Mouse (Mus musculus): ENCODE measurements around the gene Tsg101. TPM values are rescaled to one million over a fixed set of nuclear protein-coding genes. Genes with fewer than 3 reads are reported as not detected.

Tsg101 gene
- polyA plus RNA-seq, 1 experiment from 2014 or later: 174 TPM

DNA sequence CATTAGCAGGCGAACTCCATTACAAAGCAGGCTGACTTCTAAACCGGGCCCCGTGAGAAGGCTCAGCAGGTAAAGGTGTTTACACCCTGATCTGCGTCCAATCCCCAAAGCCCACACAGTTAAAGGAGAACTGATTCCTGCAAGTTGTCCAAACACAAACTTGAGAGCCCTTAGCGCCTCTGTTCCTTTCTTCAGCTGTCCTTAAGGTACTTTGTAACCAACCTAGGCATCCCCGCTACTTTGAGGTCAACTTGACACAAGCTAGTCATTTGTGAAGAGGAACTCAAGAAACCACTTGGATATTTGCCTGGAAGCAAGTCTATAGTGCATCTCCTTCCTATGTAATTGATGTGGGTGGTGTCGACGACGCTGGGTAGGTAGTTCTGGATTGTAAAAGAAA, 62.3 kb downstream of the Tsg101 start:
- Histone ChIP-seq H3K9ac (ENCODE audit: low read depth, low read length) (no peak overlapping the region), H3K4me2 (ENCODE audit: low read depth, low read length) (no peak overlapping the region), H3K4me3 (ENCODE audit: low read depth, low read length) (no peak overlapping the region), H3K27me3 (replicated peaks; ENCODE audit: control insufficient read depth, insufficient read depth, low read length) (no peaks in the 10 kb centered on the region), H3K27ac (replicated peaks; ENCODE audit: low read depth, low read length) (no peak overlapping the region), H3K9me3 (ENCODE audit: control insufficient read depth, low read length) (no peaks in the 10 kb centered on the region), H3K4me1 (ENCODE audit: control insufficient read depth, insufficient read depth, low read length) (no peaks in the 10 kb centered on the region), H3K36me3 (ENCODE audit: control insufficient read depth, insufficient read depth, low read length) (peaks cover 39% of the 10 kb centered on the region)
- DNase-seq (ENCODE audit: low spot score) (no peak), ATAC-seq (ENCODE audit: low read depth) (no peak)
- 74% methylated on average over 9 of the region's 9 CpGs for WGBS

DNA sequence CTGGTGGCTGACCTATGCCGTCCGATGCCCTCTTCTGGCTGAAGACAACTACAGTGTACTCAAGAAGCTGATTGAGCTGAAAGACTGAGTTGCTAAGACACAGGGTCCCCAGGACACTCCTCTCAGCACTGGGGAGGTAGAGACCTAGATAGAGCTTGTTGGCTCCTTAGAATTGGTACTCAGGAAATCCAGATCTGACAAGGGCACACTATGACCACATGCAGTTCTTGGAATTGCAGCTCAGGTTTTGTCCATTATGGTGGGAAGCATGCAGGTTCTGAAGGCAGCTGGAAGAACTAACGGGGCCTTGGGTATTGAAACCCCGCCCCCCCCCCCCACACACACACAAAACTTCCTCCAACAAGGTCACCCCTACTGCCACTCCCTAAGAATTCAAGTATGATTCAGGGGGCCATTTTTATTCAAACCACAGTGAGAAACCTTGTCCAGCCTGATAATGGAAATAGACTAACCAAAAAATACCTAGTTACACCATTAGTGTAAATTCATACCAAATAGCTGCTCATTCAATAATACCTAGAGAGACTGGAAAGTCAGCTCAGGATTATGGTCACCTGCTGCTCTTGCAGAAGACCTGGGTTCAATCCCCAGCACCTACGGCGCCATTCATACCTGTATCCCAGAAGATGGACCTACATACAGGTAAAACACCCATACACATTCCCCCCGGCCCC, 63.8 kb downstream of the Tsg101 start:
- no peak for DNase-seq (ENCODE audit: low spot score)
- ATAC-seq (ENCODE audit: low read depth): no peak
- no peak overlapping the region for H3K4me2 ChIP-seq (ENCODE audit: low read depth, low read length)
- H3K9ac ChIP-seq (ENCODE audit: low read depth, low read length): no peak overlapping the region
- 68% methylated on average over 7 of the region's 7 CpGs for WGBS
- H3K4me3 ChIP-seq (ENCODE audit: low read depth, low read length): no peak overlapping the region
- H3K36me3 ChIP-seq (ENCODE audit: control insufficient read depth, insufficient read depth, low read length): peaks cover 53% of the 10 kb centered on the region
- no peaks in the 10 kb centered on the region for H3K4me1 ChIP-seq (ENCODE audit: control insufficient read depth, insufficient read depth, low read length)
- H3K9me3 ChIP-seq (ENCODE audit: control insufficient read depth, low read length): no peaks in the 10 kb centered on the region
- H3K27ac ChIP-seq (replicated peaks; ENCODE audit: low read depth, low read length): no peak overlapping the region
- H3K27me3 ChIP-seq (replicated peaks; ENCODE audit: control insufficient read depth, insufficient read depth, low read length): no peaks in the 10 kb centered on the region

DNA sequence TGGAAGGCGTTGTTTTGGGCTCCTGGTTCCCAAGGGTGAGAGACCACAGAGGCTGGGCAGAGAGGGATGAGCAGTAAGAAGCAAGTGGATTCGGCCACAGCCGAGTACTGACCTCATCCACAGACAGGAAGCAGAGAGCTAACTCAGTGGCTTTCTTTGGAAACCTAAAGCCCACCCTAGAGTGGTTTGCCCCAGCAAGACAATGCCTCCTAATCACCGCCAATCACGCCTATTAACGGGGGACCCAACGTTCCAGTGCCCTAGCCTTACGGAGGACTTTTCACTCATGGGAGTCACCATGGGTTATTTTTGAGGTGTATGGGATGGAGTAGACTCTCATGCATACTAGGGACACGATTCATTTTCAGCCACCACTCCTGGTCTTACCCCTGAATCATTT, 66.4 kb downstream of the Tsg101 start:
- Histone ChIP-seq H3K4me2 (ENCODE audit: low read depth, low read length) (no peak overlapping the region), H3K27me3 (replicated peaks; ENCODE audit: control insufficient read depth, insufficient read depth, low read length) (no peaks in the 10 kb centered on the region), H3K4me1 (ENCODE audit: control insufficient read depth, insufficient read depth, low read length) (no peaks in the 10 kb centered on the region), H3K9ac (ENCODE audit: low read depth, low read length) (no peak overlapping the region), H3K36me3 (ENCODE audit: control insufficient read depth, insufficient read depth, low read length) (peaks cover 80% of the 10 kb centered on the region), H3K4me3 (ENCODE audit: low read depth, low read length) (no peak overlapping the region), H3K9me3 (ENCODE audit: control insufficient read depth, low read length) (no peaks in the 10 kb centered on the region), H3K27ac (replicated peaks; ENCODE audit: low read depth, low read length) (no peak overlapping the region)
- no peak for DNase-seq (ENCODE audit: low spot score)
- 91% methylated on average over 9 of the region's 9 CpGs for WGBS
- ATAC-seq (ENCODE audit: low read depth): no peak

DNA sequence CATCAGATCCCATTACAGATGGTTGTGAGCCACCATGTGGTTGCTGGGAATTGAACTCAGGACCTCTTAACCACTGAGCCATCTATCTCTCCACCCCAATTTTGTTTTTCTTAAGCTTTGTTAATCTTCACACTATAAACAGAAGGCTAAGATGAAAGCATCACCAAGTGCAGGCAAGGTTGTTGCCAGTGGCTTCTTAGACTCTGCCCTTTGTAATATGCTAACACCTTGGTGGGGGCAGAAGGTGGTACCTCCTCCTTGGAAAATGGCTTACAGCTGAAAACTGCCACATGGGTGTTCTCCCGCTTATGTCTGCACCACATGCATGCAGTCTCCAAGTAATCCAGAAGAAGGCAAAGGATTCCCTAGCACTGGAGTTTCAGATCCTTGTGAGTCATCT, 67.1 kb downstream of the Tsg101 start:
- Histone ChIP-seq H3K9ac (ENCODE audit: low read depth, low read length) (no peak overlapping the region), H3K4me2 (ENCODE audit: low read depth, low read length) (no peak overlapping the region), H3K27me3 (replicated peaks; ENCODE audit: control insufficient read depth, insufficient read depth, low read length) (no peaks in the 10 kb centered on the region), H3K36me3 (ENCODE audit: control insufficient read depth, insufficient read depth, low read length) (peaks cover 86% of the 10 kb centered on the region), H3K27ac (replicated peaks; ENCODE audit: low read depth, low read length) (no peak overlapping the region), H3K4me3 (ENCODE audit: low read depth, low read length) (no peak overlapping the region), H3K9me3 (ENCODE audit: control insufficient read depth, low read length) (no peaks in the 10 kb centered on the region), H3K4me1 (ENCODE audit: control insufficient read depth, insufficient read depth, low read length) (no peaks in the 10 kb centered on the region)
- DNase-seq (ENCODE audit: low spot score): no peak
- WGBS: 96% methylated on average over 1 of the region's 1 CpGs
- no peak for ATAC-seq (ENCODE audit: low read depth)

DNA sequence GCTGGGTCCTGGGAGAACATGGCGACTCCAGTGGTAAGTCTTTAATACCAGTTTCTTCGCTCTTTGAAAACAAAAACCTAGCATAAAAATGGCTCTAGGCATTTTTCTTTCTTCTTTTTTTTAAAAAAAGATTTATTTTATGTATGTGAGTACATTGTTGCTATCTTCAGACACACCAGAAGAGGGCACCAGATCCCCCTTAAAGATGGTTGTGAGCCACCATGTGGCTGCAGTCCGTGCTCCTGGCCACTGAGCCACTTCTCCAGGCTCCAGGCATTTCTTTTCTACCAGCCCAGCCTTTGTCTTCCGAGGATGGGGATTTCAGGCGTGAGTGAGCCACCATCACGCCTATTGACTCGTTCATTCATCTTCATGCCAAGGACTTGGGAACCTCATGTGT, 68.7 kb downstream of the Tsg101 start:
- no peak overlapping the region for H3K4me2 ChIP-seq (ENCODE audit: low read depth, low read length)
- no peak overlapping the region for H3K27ac ChIP-seq (replicated peaks; ENCODE audit: low read depth, low read length)
- H3K4me3 ChIP-seq (ENCODE audit: low read depth, low read length): no peak overlapping the region
- no peaks in the 10 kb centered on the region for H3K4me1 ChIP-seq (ENCODE audit: control insufficient read depth, insufficient read depth, low read length)
- no peaks in the 10 kb centered on the region for H3K27me3 ChIP-seq (replicated peaks; ENCODE audit: control insufficient read depth, insufficient read depth, low read length)
- WGBS: 78% methylated on average over 7 of the region's 7 CpGs
- H3K9ac ChIP-seq (ENCODE audit: low read depth, low read length): no peak overlapping the region
- DNase-seq (ENCODE audit: low spot score) (no peak), ATAC-seq (ENCODE audit: low read depth) (no peak)
- no peaks in the 10 kb centered on the region for H3K9me3 ChIP-seq (ENCODE audit: control insufficient read depth, low read length)
- peaks cover 87% of the 10 kb centered on the region for H3K36me3 ChIP-seq (ENCODE audit: control insufficient read depth, insufficient read depth, low read length)

DNA sequence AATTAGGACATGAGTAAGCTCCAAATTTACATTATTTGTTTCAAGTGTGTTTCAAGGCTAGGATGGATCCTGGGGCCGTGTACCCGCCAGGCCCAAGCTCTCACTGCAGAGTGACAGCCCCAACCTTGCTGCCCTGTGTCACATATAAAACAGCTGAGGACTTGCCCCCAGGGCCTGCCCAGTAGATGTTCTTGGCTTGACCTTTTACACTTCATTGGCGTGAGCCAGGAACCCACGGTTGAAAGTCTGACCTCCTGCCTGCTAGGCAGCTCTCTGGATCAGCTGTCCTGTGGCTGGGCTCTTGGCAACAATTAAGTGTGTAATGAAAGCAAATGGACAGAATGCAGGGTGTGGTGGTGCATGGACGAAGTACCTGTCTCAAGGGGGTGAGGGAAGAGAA, 70.5 kb downstream of the Tsg101 start:
- Histone ChIP-seq H3K4me1 (ENCODE audit: control insufficient read depth, insufficient read depth, low read length) (peaks cover 7% of the 10 kb centered on the region), H3K9ac (ENCODE audit: low read depth, low read length) (no peak overlapping the region), H3K27ac (replicated peaks; ENCODE audit: low read depth, low read length) (no peak overlapping the region), H3K4me2 (ENCODE audit: low read depth, low read length) (no peak overlapping the region), H3K4me3 (ENCODE audit: low read depth, low read length) (no peak overlapping the region), H3K36me3 (ENCODE audit: control insufficient read depth, insufficient read depth, low read length) (peaks cover 70% of the 10 kb centered on the region), H3K9me3 (ENCODE audit: control insufficient read depth, low read length) (no peaks in the 10 kb centered on the region), H3K27me3 (replicated peaks; ENCODE audit: control insufficient read depth, insufficient read depth, low read length) (no peaks in the 10 kb centered on the region)
- ATAC-seq (ENCODE audit: low read depth): no peak
- WGBS: 72% methylated on average over 5 of the region's 5 CpGs
- no peak for DNase-seq (ENCODE audit: low spot score)

DNA sequence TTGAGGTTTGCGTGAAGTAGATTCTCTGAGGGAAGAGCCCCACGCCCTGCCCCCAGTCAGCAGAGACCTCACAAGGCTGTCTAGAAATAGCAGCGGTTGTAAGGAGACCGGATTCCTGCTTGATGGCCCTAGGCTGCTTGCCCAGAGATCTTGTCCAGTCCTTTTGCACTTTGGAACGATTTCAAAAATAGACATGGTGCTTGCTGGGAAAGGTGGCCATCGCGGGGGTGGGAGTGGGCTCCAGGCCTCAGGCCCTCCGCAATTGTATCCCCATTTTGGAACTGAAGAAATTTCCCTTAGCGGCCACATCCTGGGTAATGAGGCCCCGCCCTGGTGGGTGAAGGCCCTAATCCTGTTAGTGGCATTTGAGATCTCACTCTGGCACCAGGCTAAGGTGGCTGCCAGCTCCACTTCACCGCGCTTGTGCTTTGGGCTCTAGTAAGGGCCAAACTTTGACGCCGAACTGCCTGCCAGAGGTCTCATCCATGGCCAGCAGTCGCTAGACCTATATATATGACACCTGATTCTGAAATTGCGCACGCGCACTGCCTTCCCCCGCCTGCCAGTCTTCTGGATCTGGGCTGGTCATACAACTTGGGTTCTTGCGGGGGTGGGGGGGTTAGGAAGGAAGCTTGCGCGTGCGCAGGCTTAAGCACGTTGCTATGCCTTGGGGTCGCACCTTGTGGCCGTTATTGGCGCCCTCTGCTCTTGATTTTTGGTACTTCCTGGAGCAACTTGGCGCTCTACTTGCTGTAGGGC, 73.1 kb downstream of the Tsg101 start:
- Histone ChIP-seq H3K27me3 (replicated peaks; ENCODE audit: control insufficient read depth, insufficient read depth, low read length) (no peaks in the 10 kb centered on the region), H3K36me3 (ENCODE audit: control insufficient read depth, insufficient read depth, low read length) (peaks cover 44% of the 10 kb centered on the region), H3K9me3 (ENCODE audit: control insufficient read depth, low read length) (no peaks in the 10 kb centered on the region), H3K9ac (ENCODE audit: low read depth, low read length) (peak overlapping the region; percentile 97), H3K4me2 (ENCODE audit: low read depth, low read length) (peak overlapping the region; percentile 86), H3K4me3 (ENCODE audit: low read depth, low read length) (peak overlapping the region; percentile 87), H3K4me1 (ENCODE audit: control insufficient read depth, insufficient read depth, low read length) (peaks cover 7% of the 10 kb centered on the region), H3K27ac (replicated peaks; ENCODE audit: low read depth, low read length) (peak overlapping the region; percentile 98)
- under 1% methylated on average over 28 of the region's 28 CpGs for WGBS
- ATAC-seq (ENCODE audit: low read depth) (peak; percentile 42), DNase-seq (ENCODE audit: low spot score) (peak; percentile 89)

DNA sequence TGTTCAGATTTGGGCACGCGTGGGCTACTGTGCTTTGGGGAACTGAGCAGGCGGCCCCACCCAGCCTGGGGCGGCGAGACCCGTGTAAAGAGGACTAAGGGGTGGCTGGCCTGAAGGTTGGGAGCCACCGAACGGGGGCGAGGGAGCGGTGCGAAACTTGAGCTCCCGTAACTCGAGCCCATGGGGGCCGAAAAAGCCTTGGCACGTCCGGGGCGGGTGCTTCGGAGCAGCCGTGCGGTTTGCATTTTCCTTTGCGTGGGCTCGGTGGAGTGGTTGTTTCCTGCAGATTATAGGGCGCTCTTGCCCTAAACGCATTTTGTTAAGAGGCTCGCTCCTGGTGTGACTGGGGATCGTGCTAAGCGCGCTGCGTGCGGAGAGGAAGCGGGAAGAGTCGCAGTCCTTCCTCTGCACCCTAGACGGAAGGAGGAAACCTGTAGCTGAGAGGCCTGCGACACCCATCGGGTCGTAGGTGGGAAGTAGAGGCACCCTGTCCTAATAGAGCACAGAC, 73.7 kb downstream of the Tsg101 start:
- Histone ChIP-seq H3K27ac (replicated peaks; ENCODE audit: low read depth, low read length) (peak overlapping the region; percentile 98), H3K4me1 (ENCODE audit: control insufficient read depth, insufficient read depth, low read length) (peaks cover 7% of the 10 kb centered on the region), H3K9ac (ENCODE audit: low read depth, low read length) (peak overlapping the region; percentile 97), H3K9me3 (ENCODE audit: control insufficient read depth, low read length) (no peaks in the 10 kb centered on the region), H3K4me2 (ENCODE audit: low read depth, low read length) (peak overlapping the region; percentile 86), H3K27me3 (replicated peaks; ENCODE audit: control insufficient read depth, insufficient read depth, low read length) (no peaks in the 10 kb centered on the region), H3K4me3 (ENCODE audit: low read depth, low read length) (peak overlapping the region; percentile 87), H3K36me3 (ENCODE audit: control insufficient read depth, insufficient read depth, low read length) (peaks cover 37% of the 10 kb centered on the region)
- ATAC-seq (ENCODE audit: low read depth): no peak; the same call in 1 of the 2 replicates
- peak; percentile 78 for DNase-seq (ENCODE audit: low spot score)
- WGBS: under 1% methylated on average over 32 of the region's 36 CpGs
